Mouse (Mus musculus) forebrain, embryonic 13.5 days (tissue): ENCODE measurements around the gene Slc5a10. TPM values are rescaled to one million over a fixed set of nuclear protein-coding genes. Genes with fewer than 3 reads are reported as not detected.

ENCODE experiments used
- ATAC-seq: fragments of 200-750 bp; cut with Nextera tagmentation; 2 replicates; pipeline ENCODE4 v1.8.0; 2017
- H3K27ac ChIP-seq: fragments of 300-500 bp; sonication (generic); 2 replicates; pipeline ENCODE4 v1.5.1; 2015; ENCODE audit warnings: inconsistent platforms, mild to moderate bottlenecking, moderate library complexity
- H3K27me3 ChIP-seq: fragments of 300-500 bp; sonication (generic); 2 replicates; pipeline ENCODE4 v1.6.1; 2015; ENCODE audit warnings: mild to moderate bottlenecking, inconsistent platforms
- H3K36me3 ChIP-seq: fragments of 300-500 bp; sonication (generic); 2 replicates; pipeline ENCODE4 v1.6.1; 2015; ENCODE audit warnings: mild to moderate bottlenecking, inconsistent platforms; ENCODE audit not compliant: poor library complexity, severe bottlenecking
- H3K4me1 ChIP-seq: fragments of 300-500 bp; sonication (generic); 2 replicates; pipeline ENCODE4 v1.6.1; 2015; ENCODE audit warnings: inconsistent platforms
- H3K4me2 ChIP-seq: fragments of 300-500 bp; sonication (generic); 2 replicates; pipeline ENCODE4 v1.6.1; 2015; ENCODE audit warnings: inconsistent platforms, mild to moderate bottlenecking, moderate library complexity
- H3K4me3 ChIP-seq: fragments of 300-500 bp; sonication (generic); 2 replicates; pipeline ENCODE4 v1.5.1; 2015; ENCODE audit warnings: mild to moderate bottlenecking, inconsistent platforms
- H3K9ac ChIP-seq: fragments of 300-500 bp; sonication (generic); 2 replicates; pipeline ENCODE4 v1.6.1; 2015; ENCODE audit warnings: mild to moderate bottlenecking, inconsistent platforms
- H3K9me3 ChIP-seq: fragments of 300-500 bp; sonication (generic); replicated peaks from 2 replicates; pipeline ENCODE4 v1.6.1; 2016; ENCODE audit warnings: inconsistent platforms
- WGBS: fragments of 180-500 bp; shearing (Covaris S2); methylation state at CpG from one replicate; pipeline ENCODE4 v1.1.7; 2015; 5-methylcytosine and 5-hydroxymethylcytosine counted together
- polyA plus RNA-seq: library from polyadenylated mRNA; unstranded; fragments of >200 nt; fragmentation: Nextera tagmentation; extraction: Ambion mirVana; gene quantifications from 2 replicates; pipeline ENCODE4 v1.2.1, GENCODE M21; 2015

Gene Slc5a10
- polyA plus RNA-seq, 1 experiment from 2014 or later, result not detected

- Histone ChIP-seq H3K4me3 (no peak overlapping the region), H3K4me1 (no peaks in the 10 kb centered on the region), H3K27me3 (no peaks in the 10 kb centered on the region), H3K27ac (no peak overlapping the region), H3K9me3 (no peaks in the 10 kb centered on the region), H3K36me3 (no peaks in the 10 kb centered on the region), H3K9ac (no peak overlapping the region), H3K4me2 (no peak overlapping the region)
- WGBS, result 91% methylated on average over 5 of the region's 5 CpGs
- no peak for ATAC-seq
These were observed 68.4 kb downstream of the Slc5a10 start for GRCm38 (mm10) chr11:61652216-61652615.

GRCm38 (mm10) chr11:61650470-61651265, 70.0 kb downstream of the Slc5a10 start:
- Histone ChIP-seq H3K9ac (no peak overlapping the region), H3K27ac (no peak overlapping the region), H3K27me3 (0 out of 2 replicates have a peak, but pooled peaks cover 2% of the 10 kb centered on the region), H3K9me3 (no peaks in the 10 kb centered on the region), H3K4me3 (no peak overlapping the region), H3K36me3 (no peaks in the 10 kb centered on the region), H3K4me2 (no peak overlapping the region), H3K4me1 (no peaks in the 10 kb centered on the region)
- WGBS, result 87% methylated on average over 9 of the region's 9 CpGs
- ATAC-seq, result no peak

GRCm38 (mm10) chr11:61649626-61650025, 71.0 kb downstream of the Slc5a10 start:
- Histone ChIP-seq H3K9me3 (no peaks in the 10 kb centered on the region), H3K27me3 (0 out of 2 replicates have a peak, but pooled peaks cover 3% of the 10 kb centered on the region), H3K27ac (no peak overlapping the region), H3K36me3 (no peaks in the 10 kb centered on the region), H3K4me3 (no peak overlapping the region), H3K4me2 (no peak overlapping the region), H3K9ac (no peak overlapping the region), H3K4me1 (no peaks in the 10 kb centered on the region)
- ATAC-seq, result no peak
- WGBS, result 93% methylated on average over 4 of the region's 4 CpGs

- 93% methylated on average over 5 of the region's 5 CpGs for WGBS
- no peak for ATAC-seq
These were observed 71.5 kb downstream of the Slc5a10 start for GRCm38 (mm10) chr11:61649163-61649580.

GRCm38 (mm10) chr11:61648749-61649115, 71.9 kb downstream of the Slc5a10 start:
- WGBS, result 88% methylated on average over 7 of the region's 7 CpGs

More at GRCm38 (mm10) chr11:61649163-61649580, 71.5 kb downstream of the Slc5a10 start:
- Histone ChIP-seq H3K36me3 (no peaks in the 10 kb centered on the region), H3K27ac (no peak overlapping the region), H3K9ac (no peak overlapping the region), H3K4me1 (no peaks in the 10 kb centered on the region), H3K4me3 (no peak overlapping the region), H3K4me2 (no peak overlapping the region), H3K27me3 (0 out of 2 replicates have a peak, but pooled peaks cover 3% of the 10 kb centered on the region), H3K9me3 (no peaks in the 10 kb centered on the region)

GRCm38 (mm10) chr11:61647956-61648748, 72.5 kb downstream of the Slc5a10 start:
- Histone ChIP-seq H3K36me3 (no peaks in the 10 kb centered on the region), H3K4me3 (no peak overlapping the region), H3K9me3 (no peaks in the 10 kb centered on the region), H3K27ac (no peak overlapping the region), H3K27me3 (0 out of 2 replicates have a peak, but pooled peaks cover 3% of the 10 kb centered on the region), H3K4me1 (no peaks in the 10 kb centered on the region), H3K9ac (no peak overlapping the region), H3K4me2 (no peak overlapping the region)
- WGBS, result 79% methylated on average over 6 of the region's 6 CpGs
- ATAC-seq, result no peak

More at GRCm38 (mm10) chr11:61648749-61649115, 71.9 kb downstream of the Slc5a10 start:
- H3K36me3 ChIP-seq, result no peaks in the 10 kb centered on the region
- H3K27me3 ChIP-seq, result 0 out of 2 replicates have a peak, but pooled peaks cover 3% of the 10 kb centered on the region
- no peak overlapping the region for H3K27ac ChIP-seq
- no peak overlapping the region for H3K9ac ChIP-seq
- H3K4me1 ChIP-seq, result no peaks in the 10 kb centered on the region
- H3K4me3 ChIP-seq, result no peak overlapping the region
- no peak overlapping the region for H3K4me2 ChIP-seq
- ATAC-seq, result no peak
- no peaks in the 10 kb centered on the region for H3K9me3 ChIP-seq

- Histone ChIP-seq H3K27me3 (0 out of 2 replicates have a peak, but pooled peaks cover 3% of the 10 kb centered on the region), H3K9me3 (no peaks in the 10 kb centered on the region), H3K4me3 (no peak overlapping the region), H3K4me1 (no peaks in the 10 kb centered on the region), H3K9ac (no peak overlapping the region), H3K27ac (no peak overlapping the region), H3K36me3 (no peaks in the 10 kb centered on the region), H3K4me2 (no peak overlapping the region)
- WGBS, result 72% methylated on average over 10 of the region's 10 CpGs
- ATAC-seq, result no peak
These were observed 73.3 kb downstream of the Slc5a10 start for GRCm38 (mm10) chr11:61647110-61647910.

- 0 out of 2 replicates have a peak, but pooled peaks cover 3% of the 10 kb centered on the region for H3K27me3 ChIP-seq
- no peaks in the 10 kb centered on the region for H3K9me3 ChIP-seq
- ATAC-seq, result no peak
- H3K4me1 ChIP-seq, result no peaks in the 10 kb centered on the region
- no peaks in the 10 kb centered on the region for H3K36me3 ChIP-seq
- no peak overlapping the region for H3K9ac ChIP-seq
- no peak overlapping the region for H3K27ac ChIP-seq
- H3K4me2 ChIP-seq, result no peak overlapping the region
- no peak overlapping the region for H3K4me3 ChIP-seq
- 65% methylated on average over 2 of the region's 2 CpGs for WGBS
These were observed 74.1 kb downstream of the Slc5a10 start for GRCm38 (mm10) chr11:61646499-61647039.

- no peaks in the 10 kb centered on the region for H3K36me3 ChIP-seq
- H3K4me1 ChIP-seq, result no peaks in the 10 kb centered on the region
- no peaks in the 10 kb centered on the region for H3K9me3 ChIP-seq
- no peak overlapping the region for H3K4me3 ChIP-seq
- WGBS, result 76% methylated on average over 5 of the region's 5 CpGs
- H3K4me2 ChIP-seq, result no peak overlapping the region
- 0 out of 2 replicates have a peak, but pooled peaks cover 3% of the 10 kb centered on the region for H3K27me3 ChIP-seq
- H3K27ac ChIP-seq, result no peak overlapping the region
- ATAC-seq, result no peak
- H3K9ac ChIP-seq, result no peak overlapping the region
These were observed 75.2 kb downstream of the Slc5a10 start for GRCm38 (mm10) chr11:61645357-61645857.

- no peak overlapping the region for H3K4me3 ChIP-seq
- 0 out of 2 replicates have a peak, but pooled peaks cover 3% of the 10 kb centered on the region for H3K27me3 ChIP-seq
- 66% methylated on average over 11 of the region's 11 CpGs for WGBS
- no peak for ATAC-seq
- no peak overlapping the region for H3K9ac ChIP-seq
- H3K4me2 ChIP-seq, result no peak overlapping the region
- no peaks in the 10 kb centered on the region for H3K4me1 ChIP-seq
- H3K36me3 ChIP-seq, result no peaks in the 10 kb centered on the region
- H3K9me3 ChIP-seq, result no peaks in the 10 kb centered on the region
- no peak overlapping the region for H3K27ac ChIP-seq
These were observed 75.9 kb downstream of the Slc5a10 start for GRCm38 (mm10) chr11:61644576-61645326.
